Mouse (Mus musculus) hindlimb bud, embryonic 11.5 days (tissue): Measurements from ENCODE around the gene Galp.
A peak's percentile ranks its signal among the peaks of the same experiment; 100 is the strongest.
"Not testable (repeated sequence)": the region's sequence is repeated elsewhere in the genome, so short reads cannot be mapped to it uniquely, and the experiment has no call there.

ENCODE experiments used
- DNase-seq: peaks from one replicate; pipeline ENCODE4 v3.0.0-alpha.2; 2012; ENCODE audit warnings: low read depth, low spot score; ENCODE audit errors: extremely low spot score

Gene Galp

DNA sequence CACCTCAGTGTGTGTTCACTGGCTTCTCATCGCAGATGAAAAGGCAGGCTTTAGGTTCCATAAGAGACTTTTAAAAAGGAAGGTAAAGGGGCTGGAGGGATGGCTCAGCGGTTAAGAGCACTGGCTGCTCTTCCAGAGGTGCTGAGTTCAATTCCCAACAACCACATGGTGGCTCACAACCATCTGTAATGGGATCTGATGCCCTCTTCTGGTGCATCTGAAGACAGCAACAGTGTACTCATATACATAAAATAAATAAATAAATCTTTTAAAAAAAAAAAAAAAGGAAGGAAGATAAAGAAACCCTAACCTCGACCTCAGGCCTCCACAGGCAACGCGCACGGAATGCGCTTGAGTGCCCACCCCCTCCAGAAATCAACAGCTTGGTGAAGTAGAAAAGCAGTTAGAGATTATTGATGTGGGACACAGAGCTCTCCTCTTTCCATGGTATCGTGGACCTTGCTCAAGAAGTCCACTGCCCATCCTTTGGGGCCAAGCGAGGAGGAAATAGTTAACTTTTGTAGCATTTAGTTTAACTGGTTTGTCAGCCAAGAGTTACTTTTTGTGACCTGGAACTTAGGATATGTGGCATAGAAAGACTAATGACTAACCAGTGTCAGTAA is 22.4 kb upstream of the Galp start:
- DNase-seq, result not testable (repeated sequence)

GRCm38 (mm10) chr7:6179013-6179412 is 17.9 kb upstream of the Galp start:
- DNase-seq, result no peak

DNA sequence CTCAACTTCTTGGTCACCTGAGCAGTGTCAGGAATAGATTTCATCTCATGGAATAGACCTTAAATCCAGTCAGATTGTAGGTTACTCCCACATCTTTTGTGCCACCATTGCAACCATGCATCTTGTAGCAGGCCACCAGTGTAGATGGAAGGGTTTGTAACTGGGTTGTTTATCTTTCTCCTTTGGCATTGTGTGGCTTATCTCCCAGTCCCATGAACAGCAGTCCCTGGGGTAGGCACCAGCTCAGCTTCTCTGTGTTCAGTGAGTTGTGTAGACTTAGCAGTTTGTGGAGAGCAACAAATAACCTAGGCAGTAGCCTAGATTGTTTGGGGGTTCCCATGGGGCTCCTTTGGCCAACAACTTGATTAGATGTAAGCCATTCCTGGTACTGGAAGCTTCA is 14.0 kb upstream of the Galp start:
- DNase-seq, result no peak

GRCm38 (mm10) chr7:6183802-6184201 is 13.1 kb upstream of the Galp start:
- DNase-seq, result no peak

GRCm38 (mm10) chr7:6184521-6184920 is 12.4 kb upstream of the Galp start:
- no peak for DNase-seq

GRCm38 (mm10) chr7:6185391-6185790 is 11.5 kb upstream of the Galp start:
- no peak for DNase-seq

DNA sequence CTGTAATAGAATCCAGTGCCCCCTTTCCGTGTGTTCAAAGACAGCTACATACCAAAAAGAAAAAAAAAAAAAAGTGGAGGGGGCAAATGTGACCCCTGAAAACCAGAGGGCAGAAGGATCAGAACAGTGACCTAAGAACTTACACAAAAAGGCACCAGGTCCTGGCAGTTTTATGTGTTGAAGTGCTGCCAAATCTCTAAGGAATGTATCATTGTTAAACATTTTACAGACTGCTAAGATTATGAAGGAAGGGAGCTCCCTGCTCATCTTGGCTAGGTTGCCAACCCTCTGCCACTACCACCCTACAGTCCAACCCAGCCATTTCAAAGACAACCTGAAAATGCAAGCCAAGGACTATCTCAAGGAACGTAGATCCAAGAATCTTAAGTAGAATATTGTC is 10.7 kb upstream of the Galp start:
- DNase-seq, result no peak

DNA sequence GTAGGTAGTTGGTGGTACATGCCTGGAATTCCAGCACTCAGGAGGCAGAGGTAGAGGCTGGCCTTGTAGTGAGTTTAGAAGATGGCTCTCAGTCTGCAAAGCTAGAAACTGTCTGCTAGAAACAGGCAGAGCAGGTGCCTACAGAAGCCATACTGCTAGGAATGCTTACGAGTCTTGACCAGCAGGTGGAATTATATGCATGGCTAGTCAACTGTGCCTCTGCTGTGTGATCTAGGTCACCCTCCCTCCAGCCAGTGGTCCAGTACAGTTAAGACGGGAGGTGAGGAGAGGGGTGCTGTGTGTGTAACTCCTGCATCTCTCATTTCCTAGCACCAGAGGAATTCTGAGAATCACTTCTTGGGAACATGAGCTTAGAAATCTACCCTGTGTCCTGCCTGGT is 10.1 kb upstream of the Galp start:
- DNase-seq, result no peak

GRCm38 (mm10) chr7:6189542-6189941 is 7.3 kb upstream of the Galp start:
- no peak for DNase-seq

- peak; percentile 62 for DNase-seq
Observed at GRCm38 (mm10) chr7:6191376-6191775, 5.5 kb upstream of the Galp start.

- no peak for DNase-seq
Observed at GRCm38 (mm10) chr7:6194129-6194528, 2.8 kb upstream of the Galp start.

GRCm38 (mm10) chr7:6195777-6196176 is 1.1 kb upstream of the Galp start:
- no peak for DNase-seq

DNA sequence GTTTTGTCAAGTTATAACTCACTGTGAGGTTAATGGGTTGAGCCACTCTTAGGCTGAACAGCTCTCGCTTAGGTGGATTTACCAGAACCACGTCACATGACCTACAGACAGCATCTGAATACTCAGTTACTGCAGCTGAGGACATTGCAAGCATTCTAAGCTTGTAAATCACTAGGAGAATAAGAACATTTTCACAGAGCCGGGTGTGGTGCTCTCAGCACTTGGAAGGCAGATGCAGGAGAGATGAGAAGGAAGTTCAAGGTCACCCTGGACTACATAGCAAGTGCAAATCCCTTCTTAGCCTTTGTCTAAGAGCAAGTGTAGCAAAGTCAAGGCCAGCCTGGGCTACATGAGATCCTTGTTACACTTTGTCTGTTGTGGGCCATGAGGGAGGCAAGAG is 7.3 kb downstream of the Galp start:
- DNase-seq, result no peak

DNA sequence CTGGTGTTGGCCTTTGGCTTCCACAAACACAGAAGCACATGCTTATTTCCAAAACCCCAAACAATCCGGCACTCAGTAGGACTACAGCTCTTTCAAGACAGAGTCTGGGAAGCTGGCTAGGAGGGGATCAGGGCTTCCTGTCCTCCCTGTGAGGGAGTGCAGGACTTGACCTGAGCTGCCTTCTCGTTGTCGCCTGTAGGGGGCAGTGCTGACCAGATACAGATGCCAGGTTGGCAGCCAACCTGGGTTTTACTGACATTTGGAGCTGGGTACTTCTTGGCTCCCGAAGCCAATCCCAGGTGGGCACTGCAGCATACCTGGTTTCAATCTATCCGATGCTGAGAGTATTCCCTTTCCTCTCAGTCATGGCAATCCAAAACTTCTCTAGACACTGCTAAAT is 16.3 kb downstream of the Galp start:
- DNase-seq, result no peak

DNA sequence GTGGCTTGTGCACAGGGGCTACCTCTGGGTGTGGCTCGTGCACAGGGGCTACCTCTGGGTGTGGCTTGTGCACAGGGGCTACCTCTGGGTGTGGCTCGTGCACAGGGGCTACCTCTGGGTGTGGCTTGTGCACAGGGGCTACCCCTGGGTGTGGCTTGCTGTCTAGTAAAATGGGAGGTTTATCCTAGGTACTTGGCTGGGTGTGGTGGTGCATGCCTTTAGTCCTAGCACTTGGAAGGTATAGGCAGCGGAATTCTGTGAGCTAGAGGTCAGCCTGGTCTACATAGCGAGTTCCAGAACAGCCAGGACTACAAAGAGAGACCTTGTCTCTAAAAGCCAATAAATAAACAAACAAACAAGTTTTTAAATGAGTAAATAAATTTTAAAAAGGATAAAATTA is 17.8 kb downstream of the Galp start:
- DNase-seq, result not testable (repeated sequence)

GRCm38 (mm10) chr7:6220147-6220546 is 23.3 kb downstream of the Galp start:
- DNase-seq, result no peak

GRCm38 (mm10) chr7:6221978-6222377 is 25.1 kb downstream of the Galp start, which contains the start of gene Zscan5b:
Zscan5b (plus strand) TSS chr7:6222278.
- DNase-seq, result no peak

GRCm38 (mm10) chr7:6228491-6228890 is 31.6 kb downstream of the Galp start:
- DNase-seq, result not testable (repeated sequence)

GRCm38 (mm10) chr7:6239787-6240186 is 42.9 kb downstream of the Galp start:
- no peak for DNase-seq

DNA sequence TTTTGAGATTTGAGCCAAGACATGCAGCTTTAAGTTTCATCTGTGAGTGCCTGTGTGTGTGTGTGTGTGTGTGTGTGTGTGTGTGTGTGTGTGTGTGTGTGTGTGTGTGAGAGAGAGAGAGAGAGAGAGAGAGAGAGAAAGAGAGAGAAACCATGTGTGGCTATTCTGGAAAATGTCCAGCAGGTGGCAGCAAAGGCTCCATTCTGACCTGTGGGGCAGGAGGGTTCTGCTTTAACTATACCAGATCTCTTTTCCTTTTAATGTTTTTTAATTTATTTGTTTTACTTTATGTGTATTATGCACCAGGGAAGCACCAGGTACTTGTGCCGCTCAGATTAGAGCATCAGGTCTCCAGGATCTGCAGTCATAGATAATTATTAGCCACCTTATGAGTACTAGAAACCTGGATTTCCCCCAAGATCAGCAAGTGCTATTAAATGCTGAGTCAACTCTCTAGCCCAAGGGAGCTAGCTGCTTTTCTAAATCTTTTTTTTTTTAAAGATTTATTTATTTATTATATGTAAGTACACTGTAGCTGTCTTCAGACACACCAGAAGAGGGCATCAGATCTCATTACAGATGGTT is 44.0 kb downstream of the Galp start:
- not testable (repeated sequence) for DNase-seq

GRCm38 (mm10) chr7:6244361-6245292 is 47.7 kb downstream of the Galp start:
- peak; percentile 53 for DNase-seq

DNA sequence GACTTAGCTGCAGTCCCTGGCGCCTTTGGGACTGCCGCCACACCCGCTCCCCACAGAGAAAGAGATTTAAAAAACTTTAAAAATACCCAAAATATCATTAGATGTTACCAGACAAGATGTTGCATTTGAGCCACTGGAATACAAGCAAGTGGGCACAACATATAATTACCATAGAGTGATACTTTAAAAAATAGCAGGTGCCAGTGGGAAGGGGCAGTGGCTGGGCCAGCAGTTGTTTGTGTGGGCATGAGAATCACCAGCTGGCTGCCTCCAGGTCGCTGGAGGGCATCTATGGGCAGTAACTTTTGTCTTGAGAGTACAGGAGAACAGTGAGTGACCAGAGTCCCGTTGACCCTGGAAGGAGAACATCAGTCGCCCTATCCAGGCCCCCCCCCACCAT is 55.5 kb downstream of the Galp start, which contains the start of gene Epp13:
Epp13 (plus strand) TSS at position 301 of the 400 bp plus-strand sequence.
- no peak for DNase-seq
